Mouse (Mus musculus) heart, embryonic 16.5 days (tissue): ENCODE data around the gene Hist2h2ab. TPM values are rescaled to one million over a fixed set of nuclear protein-coding genes. Genes with fewer than 3 reads are reported as not detected.

Experiments used
- ATAC-seq: fragments of 200-750 bp; cut with Nextera tagmentation; replicated peaks from 2 replicates; pipeline ENCODE4 v1.8.0; 2017; ENCODE audit warnings: moderate number of reproducible peaks; ENCODE audit not compliant: insufficient read depth, low FRiP score; ENCODE audit errors: extremely low read depth
- H3K27ac ChIP-seq: fragments of 300-500 bp; sonication (generic); 2 replicates; pipeline ENCODE4 v1.5.1; 2014; ENCODE audit warnings: mild to moderate bottlenecking, low read length, control low read depth, moderate library complexity
- H3K27me3 ChIP-seq: fragments of 300-500 bp; sonication (generic); 2 replicates; pipeline ENCODE4 v1.6.1; 2014; ENCODE audit warnings: low read length, mixed read lengths; ENCODE audit not compliant: control insufficient read depth, insufficient read depth
- H3K36me3 ChIP-seq: fragments of 300-500 bp; sonication (generic); 2 replicates; pipeline ENCODE4 v1.6.1; 2014; ENCODE audit not compliant: control insufficient read depth, insufficient read depth
- H3K4me1 ChIP-seq: fragments of 300-500 bp; sonication (generic); 2 replicates; pipeline ENCODE4 v1.6.1; 2014; ENCODE audit warnings: low read length, mixed read lengths; ENCODE audit not compliant: control insufficient read depth, insufficient read depth
- H3K4me2 ChIP-seq: fragments of 300-500 bp; sonication (generic); 2 replicates; pipeline ENCODE4 v1.6.1; 2014; ENCODE audit warnings: low read depth, mild to moderate bottlenecking, control low read depth, low read length
- H3K4me3 ChIP-seq: fragments of 300-500 bp; sonication (generic); 2 replicates; pipeline ENCODE4 v1.5.1; 2014; ENCODE audit warnings: mild to moderate bottlenecking, control low read depth, low read length
- H3K9ac ChIP-seq: fragments of 300-500 bp; sonication (generic); 2 replicates; pipeline ENCODE4 v1.6.1; 2014; ENCODE audit warnings: low read length, control low read depth
- H3K9me3 ChIP-seq: fragments of 300-500 bp; sonication (generic); replicated peaks from 2 replicates; pipeline ENCODE4 v1.6.1; 2016; ENCODE audit warnings: low read length; ENCODE audit not compliant: control insufficient read depth
- WGBS: fragments of 180-500 bp; shearing (Covaris S2); extraction: QIAGEN DNeasy Blood & Tissue Kit; methylation state at CpG from one replicate; pipeline ENCODE4 v1.1.7; 2014; 5-methylcytosine and 5-hydroxymethylcytosine counted together
- polyA plus RNA-seq: library from polyadenylated mRNA; unstranded; fragments of >200 nt; fragmentation: Nextera tagmentation; extraction: Ambion mirVana; gene quantifications from 2 replicates; pipeline ENCODE4 v1.2.1, GENCODE M21; 2015

Gene Hist2h2ab
- polyA plus RNA-seq, 1 experiment from 2014 or later, result not detected

- Histone ChIP-seq H3K4me1 (peaks cover 17% of the 10 kb centered on the region), H3K27me3 (no peaks in the 10 kb centered on the region), H3K9me3 (no peaks in the 10 kb centered on the region), H3K4me2 (no peak overlapping the region), H3K36me3 (peaks cover 39% of the 10 kb centered on the region), H3K9ac (no peak overlapping the region), H3K4me3 (no peak overlapping the region), H3K27ac (no peak overlapping the region)
- 92% methylated on average over 4 of the region's 4 CpGs for WGBS
- ATAC-seq, result no peak
These were observed 41.2 kb upstream of the Hist2h2ab start for GRCm38 (mm10) chr3:96178427-96178826.

- WGBS, result 82% methylated on average over 2 of the region's 2 CpGs
- Histone ChIP-seq H3K36me3 (peaks cover 38% of the 10 kb centered on the region), H3K27ac (no peak overlapping the region), H3K9me3 (no peaks in the 10 kb centered on the region), H3K4me2 (no peak overlapping the region), H3K4me1 (peaks cover 17% of the 10 kb centered on the region), H3K9ac (no peak overlapping the region), H3K4me3 (no peak overlapping the region), H3K27me3 (no peaks in the 10 kb centered on the region)
- no peak for ATAC-seq
These were observed 40.8 kb upstream of the Hist2h2ab start for GRCm38 (mm10) chr3:96178902-96179301.

GRCm38 (mm10) chr3:96179531-96179930 is 40.1 kb upstream of the Hist2h2ab start:
- H3K4me3 ChIP-seq, result no peak overlapping the region
- H3K27ac ChIP-seq, result no peak overlapping the region
- H3K36me3 ChIP-seq, result peaks cover 34% of the 10 kb centered on the region
- H3K9me3 ChIP-seq, result no peaks in the 10 kb centered on the region
- H3K4me2 ChIP-seq, result no peak overlapping the region
- WGBS, result 44% methylated on average over 4 of the region's 4 CpGs
- peaks cover 15% of the 10 kb centered on the region for H3K4me1 ChIP-seq
- H3K27me3 ChIP-seq, result no peaks in the 10 kb centered on the region
- ATAC-seq, result no peak
- no peak overlapping the region for H3K9ac ChIP-seq

GRCm38 (mm10) chr3:96180727-96181477 is 38.8 kb upstream of the Hist2h2ab start, which contains the start of gene Sv2a:
Sv2a (plus strand) TSS chr3:96181151.
- peak within 1 kb of the TSS; percentile 89 for H3K27ac ChIP-seq
- H3K9ac ChIP-seq, result peak within 1 kb of the TSS; percentile 79
- peak; percentile 31; the same call in 1 of the 2 replicates for ATAC-seq
- H3K4me2 ChIP-seq, result peak within 1 kb of the TSS; percentile 78
- H3K4me1 ChIP-seq, result peaks cover 12% of the 10 kb centered on the region
- under 1% methylated on average over 19 of the region's 23 CpGs for WGBS
- no peaks in the 10 kb centered on the region for H3K27me3 ChIP-seq
- no peaks in the 10 kb centered on the region for H3K9me3 ChIP-seq
- peaks cover 22% of the 10 kb centered on the region for H3K36me3 ChIP-seq
- peak within 1 kb of the TSS; percentile 64 for H3K4me3 ChIP-seq

GRCm38 (mm10) chr3:96181510-96182381 is 37.9 kb upstream of the Hist2h2ab start:
- peak overlapping the region; percentile 89 for H3K27ac ChIP-seq
- peak; percentile 42 for ATAC-seq

GRCm38 (mm10) chr3:96182382-96182776 is 37.3 kb upstream of the Hist2h2ab start:
- Histone ChIP-seq H3K4me2 (peak overlapping the region; percentile 78), H3K9ac (peak overlapping the region; percentile 79), H3K4me3 (peak overlapping the region; percentile 64), H3K36me3 (peaks cover 14% of the 10 kb centered on the region), H3K9me3 (no peaks in the 10 kb centered on the region), H3K4me1 (peaks cover 12% of the 10 kb centered on the region), H3K27me3 (no peaks in the 10 kb centered on the region), H3K27ac (peak overlapping the region; percentile 89)
- ATAC-seq, result peak; percentile 59
- WGBS, result 11% methylated on average over 4 of the region's 4 CpGs

More at GRCm38 (mm10) chr3:96181510-96182381, 37.9 kb upstream of the Hist2h2ab start:
- peak overlapping the region; percentile 79 for H3K9ac ChIP-seq
- H3K4me2 ChIP-seq, result peak overlapping the region; percentile 78
- peak overlapping the region; percentile 64 for H3K4me3 ChIP-seq
- WGBS, result 25% methylated on average over 12 of the region's 12 CpGs
- peaks cover 15% of the 10 kb centered on the region for H3K36me3 ChIP-seq
- no peaks in the 10 kb centered on the region for H3K9me3 ChIP-seq
- peaks cover 12% of the 10 kb centered on the region for H3K4me1 ChIP-seq
- no peaks in the 10 kb centered on the region for H3K27me3 ChIP-seq

GRCm38 (mm10) chr3:96192977-96193376 is 26.7 kb upstream of the Hist2h2ab start:
- Histone ChIP-seq H3K9me3 (peaks cover 6% of the 10 kb centered on the region), H3K27ac (no peak overlapping the region), H3K4me2 (no peak overlapping the region), H3K27me3 (no peaks in the 10 kb centered on the region), H3K36me3 (peaks cover 13% of the 10 kb centered on the region), H3K4me3 (no peak overlapping the region), H3K4me1 (peaks cover 9% of the 10 kb centered on the region), H3K9ac (no peak overlapping the region)
- no peak for ATAC-seq
- 62% methylated on average over 12 of the region's 12 CpGs for WGBS

- H3K4me2 ChIP-seq, result no peak overlapping the region
- peaks cover 11% of the 10 kb centered on the region for H3K4me1 ChIP-seq
- peaks cover 9% of the 10 kb centered on the region for H3K36me3 ChIP-seq
- H3K27ac ChIP-seq, result no peak overlapping the region
- WGBS, result 83% methylated on average over 10 of the region's 10 CpGs
- H3K27me3 ChIP-seq, result no peaks in the 10 kb centered on the region
- ATAC-seq, result no peak
- no peak overlapping the region for H3K4me3 ChIP-seq
- H3K9ac ChIP-seq, result no peak overlapping the region
- peaks cover 6% of the 10 kb centered on the region for H3K9me3 ChIP-seq
These were observed 24.7 kb upstream of the Hist2h2ab start for GRCm38 (mm10) chr3:96194966-96195365.
